Mouse (Mus musculus): ENCODE measurements around the gene Dhh. TPM values are rescaled to one million over a fixed set of nuclear protein-coding genes. Genes with fewer than 3 reads are reported as not detected.
A peak's percentile ranks its signal among the peaks of the same experiment; 100 is the strongest.

Gene Dhh
- total and polyA plus RNA-seq, 3 experiments, result not detected

DNA sequence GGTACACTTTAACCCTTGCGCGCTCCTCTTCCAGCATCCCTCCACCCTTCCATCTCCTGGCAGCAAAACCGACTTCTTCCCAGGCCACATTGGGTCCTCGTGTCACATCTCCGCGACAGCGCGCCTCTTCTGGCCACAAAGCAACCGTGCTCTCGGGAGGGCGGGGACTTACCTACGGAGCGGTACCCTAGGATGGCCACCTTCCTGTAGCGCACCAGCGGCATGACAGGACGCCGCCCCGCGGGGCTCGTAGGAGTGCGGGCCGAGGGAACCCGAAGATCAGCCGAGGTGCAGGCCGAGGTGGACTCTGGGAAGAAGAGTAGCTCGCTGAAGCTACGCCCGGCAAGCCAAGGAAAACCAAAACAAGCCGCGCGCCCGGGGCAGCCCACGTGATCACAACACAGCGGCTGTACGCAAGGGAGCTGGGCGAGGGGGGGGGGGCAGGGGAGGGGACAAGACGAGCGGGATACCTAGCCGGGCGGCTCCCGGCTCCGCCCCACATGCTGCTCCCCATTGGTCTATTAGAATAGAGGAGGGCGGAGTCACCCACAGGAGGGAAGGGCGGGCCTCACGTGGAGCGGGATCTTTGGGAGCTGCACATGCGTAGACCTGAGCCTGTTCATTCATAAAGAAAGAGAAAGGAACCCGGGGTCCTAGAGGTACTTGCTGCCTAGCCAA lies 17.2 kb downstream of the Dhh start (continued):
- no peak for TF ChIP-seq ZKSCAN1 (IDR thresholded peaks at IDR 0.05; ENCODE audit: borderline replicate concordance, low read depth, low read length)
- TF ChIP-seq ETS1 (conservative IDR thresholded peaks at IDR 0.05; ENCODE audit: low read depth, low read length), result peak; percentile 48
- peak; percentile 67 for TF ChIP-seq HCFC1 (IDR thresholded peaks at IDR 0.05; ENCODE audit: low read depth, low read length)
- TF ChIP-seq KAT2A (IDR thresholded peaks at IDR 0.05; ENCODE audit: insufficient replicate concordance, low read length), result no peak
- no peak for TF ChIP-seq ZNF384 (IDR thresholded peaks at IDR 0.05; ENCODE audit: low read depth, low read length)
- no peak for TF ChIP-seq RCOR1 (conservative IDR thresholded peaks at IDR 0.05; ENCODE audit: low read depth, low read length)
- TF ChIP-seq MEF2A (IDR thresholded peaks at IDR 0.05; ENCODE audit: borderline replicate concordance, low read depth, low read length), result no peak; the same call in 1 of the 2 replicates
- TF ChIP-seq GABPA (IDR thresholded peaks at IDR 0.05; ENCODE audit: insufficient replicate concordance, low read depth, low read length), result no peak
- peak; percentile 93 for TF ChIP-seq MXI1 (IDR thresholded peaks at IDR 0.05; ENCODE audit: low read depth, low read length)
- no peak for TF ChIP-seq E2F4 (IDR thresholded peaks at IDR 0.05; ENCODE audit: insufficient replicate concordance, low read depth, low read length)
- no peak for TF ChIP-seq JUN (IDR thresholded peaks at IDR 0.05; ENCODE audit: insufficient read depth, low read depth, low read length)
- TF ChIP-seq JUND (conservative IDR thresholded peaks at IDR 0.05; ENCODE audit: low read depth, low read length), result no peak
- TF ChIP-seq MAFK (IDR thresholded peaks at IDR 0.05; ENCODE audit: insufficient replicate concordance, low read length), result no peak
- TF ChIP-seq NRF1 (IDR thresholded peaks at IDR 0.05; ENCODE audit: low read depth, low read length), result peak; percentile 89
- TF ChIP-seq TCF12 (IDR thresholded peaks at IDR 0.05; ENCODE audit: low read depth, low read length), result peak; percentile 65
- TF ChIP-seq ZC3H11A (IDR thresholded peaks at IDR 0.05; ENCODE audit: low read depth, low read length), result no peak
- peak; percentile 83 for TF ChIP-seq USF2 (conservative IDR thresholded peaks at IDR 0.05; ENCODE audit: low read depth, low read length)
- TF ChIP-seq NELFE (IDR thresholded peaks at IDR 0.05; ENCODE audit: low read depth, low read length), result peak; percentile 63

DNA sequence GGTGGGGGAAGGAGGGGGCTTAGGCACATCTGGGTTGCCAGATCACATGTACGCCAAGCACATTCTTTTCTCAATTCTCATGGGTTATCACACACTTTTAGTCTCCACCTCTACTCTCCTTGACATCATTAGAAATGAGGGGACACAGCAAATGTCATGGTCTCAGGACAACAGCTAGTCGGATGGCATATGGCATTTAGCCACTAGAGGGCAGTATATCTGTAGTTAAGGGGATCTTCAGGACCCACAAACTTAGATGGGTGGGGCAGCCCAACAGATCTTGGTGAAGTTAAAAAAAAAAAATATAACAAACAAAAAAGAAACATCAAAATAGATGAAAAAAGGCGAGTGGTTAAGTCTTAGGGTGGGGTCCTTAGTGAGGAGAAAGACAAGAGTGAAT lies 21.0 kb downstream of the Dhh start:
- Histone ChIP-seq H3K4me3 (replicated peaks in 1 of 3; ENCODE audit: low read depth in 2 of 3, low read length in 2 of 3, poor library complexity in 1 of 3) (no peak overlapping the region), H3K79me2 (replicated peaks; ENCODE audit: control insufficient read depth, extremely low read depth, insufficient read depth, poor library complexity, severe bottlenecking) (peaks cover 11% of the 10 kb centered on the region; the same call in 1 of the 2 replicates), H3K9me3 (replicated peaks; ENCODE audit: low read length) (no peaks in the 10 kb centered on the region), H3K36me3 (replicated peaks in 1 of 2; ENCODE audit: control insufficient read depth in 1 of 2, insufficient read depth in 1 of 2, low read length in 1 of 2) (peaks cover 9 to 32% of the 10 kb centered on the region in 2 experiments), H3K27ac (ENCODE audit: insufficient read depth, low read depth) (no peak overlapping the region), H3K4me1 (ENCODE audit: control insufficient read depth in 1 of 2, insufficient read depth in 2 of 2) (peaks cover 7 to 32% of the 10 kb centered on the region in 2 experiments), H3K27me3 (replicated peaks) (no peaks in the 10 kb centered on the region), H3K9ac (ENCODE audit: insufficient read depth, low read depth) (no peak overlapping the region), H3K4me2 (ENCODE audit: insufficient read depth, low read depth, poor library complexity, severe bottlenecking) (no peak overlapping the region)
- in situ Hi-C loops (cut with MboI; ENCODE audit: low pct_ligation_motif_present, low pct_unique_long_range_greater_than_20kb, low sequenced_read_pairs) (no loop called here), dilution Hi-C loops (cut with MboI; ENCODE audit: extremely low pct_ligation_motif_present, extremely low pct_unique_long_range_greater_than_20kb, low sequenced_read_pairs) (no loop called here)
- TF ChIP-seq NELFE (IDR thresholded peaks at IDR 0.05; ENCODE audit: low read depth, low read length), result no peak
- TF ChIP-seq MYC (IDR thresholded peaks at IDR 0.05; ENCODE audit: low read depth, low read length), result peak; percentile 53; the same call in 1 of the 2 replicates
- no peak for TF ChIP-seq POLR2A (IDR thresholded peaks at IDR 0.05; ENCODE audit: low read depth, low read length)
- TF ChIP-seq PAX5 (IDR thresholded peaks at IDR 0.05; ENCODE audit: low read length), result no peak
- no peak for TF ChIP-seq ZMIZ1 (IDR thresholded peaks at IDR 0.05; ENCODE audit: low read depth, low read length)
- TF ChIP-seq CTCF (conservative IDR thresholded peaks at IDR 0.05 in 1 of 2, IDR thresholded peaks at IDR 0.05 in 1 of 2; ENCODE audit: low read depth in 2 of 2, low read length in 2 of 2), result peak; percentile 91 to 98
- TF ChIP-seq SMC3 (IDR thresholded peaks at IDR 0.05; ENCODE audit: low read depth, low read length), result peak; percentile 69
- TF ChIP-seq IRF4 (IDR thresholded peaks at IDR 0.05; ENCODE audit: low read depth, low read length), result 0 out of 2 replicates have a peak, but pooled peaks have one; percentile 18
- TF ChIP-seq MAZ (IDR thresholded peaks at IDR 0.05; ENCODE audit: low read depth, low read length), result no peak
- no peak for TF ChIP-seq UBTF (IDR thresholded peaks at IDR 0.05; ENCODE audit: low read depth, low read length)
- peak; percentile 68; the same call in 1 of the 2 replicates for TF ChIP-seq SIN3A (IDR thresholded peaks at IDR 0.05; ENCODE audit: low read length)
- TF ChIP-seq ETS1 (conservative IDR thresholded peaks at IDR 0.05; ENCODE audit: low read depth, low read length), result no peak
- 0 out of 2 replicates have a peak, but pooled peaks have one; percentile 16 for TF ChIP-seq JUND (conservative IDR thresholded peaks at IDR 0.05; ENCODE audit: low read depth, low read length)
- peak; percentile 85 for TF ChIP-seq ZNF384 (IDR thresholded peaks at IDR 0.05; ENCODE audit: low read depth, low read length)
- TF ChIP-seq RCOR1 (conservative IDR thresholded peaks at IDR 0.05; ENCODE audit: low read depth, low read length), result no peak
- no peak for TF ChIP-seq BHLHE40 (IDR thresholded peaks at IDR 0.05; ENCODE audit: low read depth, low read length)
- no peak for TF ChIP-seq NRF1 (IDR thresholded peaks at IDR 0.05; ENCODE audit: low read depth, low read length)
- TF ChIP-seq RAD21 (IDR thresholded peaks at IDR 0.05; ENCODE audit: low read depth, low read length), result peak; percentile 79
- DNase-seq (ENCODE audit: extremely low read depth), result peak; percentile 86

All from CH12.LX (cell line).